Mouse (Mus musculus): ENCODE measurements around the gene Ugt1a7c.

GRCm38 (mm10) chr1:88256886-88257663, 162.2 kb downstream of the Ugt1a7c start:
- TF ChIP-seq CTCF (IDR thresholded peaks at IDR 0.05), result no peak
- no peak for TF ChIP-seq EP300 (IDR thresholded peaks at IDR 0.05)

Measured in lung, postnatal 0 days (tissue).